Mouse (Mus musculus): Measurements from ENCODE around the gene Foxa3. TPM values are rescaled to one million over a fixed set of nuclear protein-coding genes. Genes with fewer than 3 reads are reported as not detected.

Gene Foxa3
- polyA plus RNA-seq, 1 experiment from 2014 or later: 0.49 TPM

GRCm38 (mm10) chr7:19031641-19032040 lies 8.3 kb upstream of the Foxa3 start:
- Histone ChIP-seq H3K9ac (replicated peaks; ENCODE audit: low read depth) (no peak overlapping the region), H3K27me3 (replicated peaks; ENCODE audit: insufficient read depth, low read length) (no peaks in the 10 kb centered on the region), H3K9me3 (ENCODE audit: low read length) (no peaks in the 10 kb centered on the region), H3K27ac (ENCODE audit: low read length) (no peak overlapping the region), H3K4me2 (replicated peaks; ENCODE audit: low read depth, low read length) (no peak overlapping the region), H3K4me3 (ENCODE audit: low read depth, low read length) (no peak overlapping the region), H3K4me1 (ENCODE audit: insufficient read depth, low read depth, low read length) (no peaks in the 10 kb centered on the region), H3K36me3 (ENCODE audit: insufficient read depth, low read length) (peaks cover 54% of the 10 kb centered on the region)
- ATAC-seq (no peak), DNase-seq (ENCODE audit: low spot score) (no peak)
- no peak for TF ChIP-seq EP300 (IDR thresholded peaks at IDR 0.05)
- no peak for TF ChIP-seq CTCF (IDR thresholded peaks at IDR 0.05)
- 76% methylated on average over 4 of the region's 4 CpGs for WGBS

DNA sequence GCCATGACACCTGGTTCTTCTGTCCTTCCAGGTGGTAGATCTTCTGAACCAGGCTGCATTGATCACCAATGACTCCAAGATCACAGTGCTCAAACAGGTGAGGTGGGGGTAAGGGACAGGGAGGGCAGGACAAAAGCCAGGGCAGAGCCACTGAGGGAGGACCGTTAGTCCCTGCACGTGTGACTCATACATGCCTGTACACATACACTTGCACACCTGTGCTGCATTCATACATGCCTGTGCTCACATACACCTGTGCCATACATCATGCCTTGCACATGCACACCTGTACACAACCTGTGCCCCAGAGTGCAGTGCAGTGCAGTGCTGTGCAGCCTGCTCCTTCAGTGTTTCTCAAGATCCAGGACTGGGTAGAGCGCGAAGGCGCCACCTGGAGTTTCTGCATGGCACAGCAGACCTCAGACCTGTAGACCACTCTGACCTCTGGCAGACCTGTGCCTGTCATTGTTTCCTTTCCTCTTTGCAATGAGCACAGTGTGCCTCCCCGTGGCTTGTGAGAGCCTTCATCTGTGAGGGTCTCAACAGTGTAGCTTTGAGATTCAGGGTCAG lies 5.8 kb upstream of the Foxa3 start:
- Histone ChIP-seq H3K27me3 (replicated peaks; ENCODE audit: insufficient read depth, low read length) (no peaks in the 10 kb centered on the region), H3K4me1 (ENCODE audit: insufficient read depth, low read depth, low read length) (no peaks in the 10 kb centered on the region; the same call in 1 of the 2 replicates), H3K4me3 (ENCODE audit: low read depth, low read length) (no peak overlapping the region), H3K4me2 (replicated peaks; ENCODE audit: low read depth, low read length) (no peak overlapping the region), H3K36me3 (ENCODE audit: insufficient read depth, low read length) (peaks cover 33% of the 10 kb centered on the region; the same call in 1 of the 2 replicates), H3K9me3 (ENCODE audit: low read length) (no peaks in the 10 kb centered on the region), H3K9ac (replicated peaks; ENCODE audit: low read depth) (no peak overlapping the region), H3K27ac (ENCODE audit: low read length) (no peak overlapping the region)
- TF ChIP-seq CTCF (IDR thresholded peaks at IDR 0.05) (peak; percentile 85), EP300 (IDR thresholded peaks at IDR 0.05) (no peak)
- DNase-seq (ENCODE audit: low spot score): peak; percentile 72
- peak; percentile 65 for ATAC-seq
- WGBS: 59% methylated on average over 6 of the region's 6 CpGs

- no peak for ATAC-seq
These were observed 4.7 kb upstream of the Foxa3 start for GRCm38 (mm10) chr7:19028067-19028466.

GRCm38 (mm10) chr7:19024581-19025255 lies 1.4 kb upstream of the Foxa3 start:
- H3K9ac ChIP-seq (replicated peaks; ENCODE audit: low read depth): peak overlapping the region; percentile 62
- peaks cover 9% of the 10 kb centered on the region; the same call in 1 of the 2 replicates for H3K36me3 ChIP-seq (ENCODE audit: insufficient read depth, low read length)
- DNase-seq (ENCODE audit: low spot score) (peak; percentile 42), ATAC-seq (peak; percentile 14)
- 1% methylated on average over 28 of the region's 36 CpGs for WGBS
- TF ChIP-seq CTCF (IDR thresholded peaks at IDR 0.05) (no peak), EP300 (IDR thresholded peaks at IDR 0.05) (no peak)
- no peaks in the 10 kb centered on the region; the same call in 1 of the 2 replicates for H3K4me1 ChIP-seq (ENCODE audit: insufficient read depth, low read depth, low read length)
- H3K9me3 ChIP-seq (ENCODE audit: low read length): no peaks in the 10 kb centered on the region
- peak overlapping the region; percentile 85 for H3K4me2 ChIP-seq (replicated peaks; ENCODE audit: low read depth, low read length)
- H3K27me3 ChIP-seq (replicated peaks; ENCODE audit: insufficient read depth, low read length): peaks cover 15% of the 10 kb centered on the region
- peak overlapping the region; percentile 88 for H3K4me3 ChIP-seq (ENCODE audit: low read depth, low read length)
- peak overlapping the region; percentile 57; the same call in 1 of the 2 replicates for H3K27ac ChIP-seq (ENCODE audit: low read length)

More at GRCm38 (mm10) chr7:19028067-19028466, 4.7 kb upstream of the Foxa3 start:
- no peak overlapping the region for H3K27ac ChIP-seq (ENCODE audit: low read length)
- peaks cover 8% of the 10 kb centered on the region for H3K27me3 ChIP-seq (replicated peaks; ENCODE audit: insufficient read depth, low read length)
- no peak for DNase-seq (ENCODE audit: low spot score)
- H3K4me2 ChIP-seq (replicated peaks; ENCODE audit: low read depth, low read length): no peak overlapping the region
- no peaks in the 10 kb centered on the region for H3K9me3 ChIP-seq (ENCODE audit: low read length)
- no peak overlapping the region for H3K4me3 ChIP-seq (ENCODE audit: low read depth, low read length)
- H3K4me1 ChIP-seq (ENCODE audit: insufficient read depth, low read depth, low read length): no peaks in the 10 kb centered on the region; the same call in 1 of the 2 replicates
- H3K9ac ChIP-seq (replicated peaks; ENCODE audit: low read depth): no peak overlapping the region
- TF ChIP-seq CTCF (IDR thresholded peaks at IDR 0.05): no peak
- TF ChIP-seq EP300 (IDR thresholded peaks at IDR 0.05): no peak
- peaks cover 29% of the 10 kb centered on the region; the same call in 1 of the 2 replicates for H3K36me3 ChIP-seq (ENCODE audit: insufficient read depth, low read length)

DNA sequence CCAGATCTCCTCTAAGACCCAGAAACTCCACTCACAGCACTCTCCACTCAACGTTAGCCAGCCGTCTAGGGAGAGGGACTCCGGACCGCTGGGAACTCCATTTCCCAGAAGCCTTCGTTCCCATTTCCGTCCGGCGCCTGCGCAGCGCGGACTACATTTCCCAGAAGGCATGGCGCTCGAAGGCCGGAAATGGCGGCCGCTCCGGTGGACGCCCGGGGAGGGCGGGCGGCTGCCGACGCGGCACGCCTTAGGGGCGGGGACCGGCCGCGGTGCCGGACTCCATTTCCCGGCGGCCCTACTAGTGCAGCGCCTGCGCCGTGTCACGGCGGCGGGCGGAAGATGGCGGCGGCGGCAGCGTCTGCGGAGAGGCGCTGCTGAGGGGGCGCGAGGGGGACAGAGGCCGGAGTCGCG lies 763 bp upstream of the Foxa3 start, which contains the start of gene Sympk:
TSS of gene Sympk (plus strand) at position 282 of the 411 bp plus-strand sequence.
- ATAC-seq (peak; percentile 97), DNase-seq (ENCODE audit: low spot score) (peak; percentile 98)
- Histone ChIP-seq H3K4me1 (ENCODE audit: insufficient read depth, low read depth, low read length) (no peaks in the 10 kb centered on the region; the same call in 1 of the 2 replicates), H3K9ac (replicated peaks; ENCODE audit: low read depth) (peak within 1 kb of the TSS; percentile 62), H3K4me3 (ENCODE audit: low read depth, low read length) (peak within 1 kb of the TSS; percentile 88), H3K4me2 (replicated peaks; ENCODE audit: low read depth, low read length) (peak within 1 kb of the TSS; percentile 85), H3K9me3 (ENCODE audit: low read length) (no peaks in the 10 kb centered on the region), H3K27ac (ENCODE audit: low read length) (peak within 1 kb of the TSS; percentile 57; the same call in 1 of the 2 replicates), H3K36me3 (ENCODE audit: insufficient read depth, low read length) (0 out of 2 replicates have a peak, but pooled peaks cover 5% of the 10 kb centered on the region), H3K27me3 (replicated peaks; ENCODE audit: insufficient read depth, low read length) (peaks cover 15% of the 10 kb centered on the region)
- WGBS: 0% methylated on average over 43 of the region's 50 CpGs
- TF ChIP-seq EP300 (IDR thresholded peaks at IDR 0.05): no peak
- no peak for TF ChIP-seq CTCF (IDR thresholded peaks at IDR 0.05)

DNA sequence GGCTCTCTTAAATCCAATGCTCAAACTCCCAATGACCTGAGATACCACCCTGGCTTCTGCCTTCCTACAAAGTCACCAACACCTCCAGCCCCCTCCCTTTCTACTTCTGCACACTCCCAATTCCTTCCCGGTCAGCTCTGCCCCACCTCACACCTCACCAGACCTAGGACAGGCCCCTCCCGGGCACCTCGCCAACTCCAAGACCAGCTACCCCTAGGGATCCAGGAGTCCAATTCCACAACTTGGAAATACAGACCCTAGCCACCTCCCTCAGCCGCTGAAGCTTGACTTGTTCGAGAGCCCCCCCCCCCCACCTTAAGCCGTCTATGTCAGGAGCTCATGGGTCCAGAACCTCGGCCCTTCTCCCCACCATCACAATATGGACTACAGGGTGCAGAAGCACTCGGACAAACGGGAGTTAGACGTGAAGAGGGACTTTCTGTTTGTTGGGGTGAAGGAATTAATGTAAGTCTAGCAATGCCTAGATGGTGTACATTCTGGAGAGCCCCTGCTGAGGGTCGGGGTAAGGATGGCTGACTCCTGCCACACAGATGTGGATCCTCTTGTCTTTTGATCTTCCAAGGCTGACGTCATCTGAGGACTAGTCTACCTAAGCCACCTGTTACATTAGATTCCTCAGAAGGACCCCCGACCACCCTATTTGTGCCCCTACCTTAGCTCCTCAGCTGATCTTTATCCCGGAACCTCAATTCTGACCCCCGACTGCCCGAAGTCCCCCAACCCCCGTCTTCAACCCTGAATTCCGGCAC lies 964 bp downstream of the Foxa3 start:
- DNase-seq (ENCODE audit: low spot score) (no peak), ATAC-seq (no peak)
- TF ChIP-seq EP300 (IDR thresholded peaks at IDR 0.05) (no peak), CTCF (IDR thresholded peaks at IDR 0.05) (no peak)
- Histone ChIP-seq H3K4me2 (replicated peaks; ENCODE audit: low read depth, low read length) (no peak overlapping the region), H3K27ac (ENCODE audit: low read length) (no peak overlapping the region), H3K4me3 (ENCODE audit: low read depth, low read length) (no peak overlapping the region), H3K9ac (replicated peaks; ENCODE audit: low read depth) (no peak overlapping the region), H3K9me3 (ENCODE audit: low read length) (no peaks in the 10 kb centered on the region), H3K36me3 (ENCODE audit: insufficient read depth, low read length) (no peaks in the 10 kb centered on the region), H3K27me3 (replicated peaks; ENCODE audit: insufficient read depth, low read length) (peaks cover 15% of the 10 kb centered on the region), H3K4me1 (ENCODE audit: insufficient read depth, low read depth, low read length) (no peaks in the 10 kb centered on the region; the same call in 1 of the 2 replicates)
- 40% methylated on average over 18 of the region's 18 CpGs for WGBS
